8 mouse cellular contexts compared by ENCODE assay signal in genomic region chr5:135134534-135134933, GRCm38 (mm10). TPM values are rescaled to one million over a fixed set of nuclear protein-coding genes. Genes with fewer than 3 reads are reported as not detected.
A peak's percentile ranks its signal among the peaks of the same experiment; 100 is the strongest.
DNase-seq lines count a peak whose midpoint lies in the region; ATAC-seq lines count a peak whose summit lies in the region.

No protein-coding gene starts in this region.

- peaks cover 34% of the 10 kb centered on the region for H3K27me3 ChIP-seq in midbrain, embryonic 15.5 days (replicated peaks)

- peak overlapping the region; percentile 52 for H3K4me2 ChIP-seq in midbrain, embryonic 15.5 days

- 4% methylated on average over 8 of the region's 8 CpGs for WGBS in midbrain, embryonic 15.5 days

- H3K27ac ChIP-seq in midbrain, embryonic 15.5 days: no peak overlapping the region

- peak overlapping the region; percentile 32 for H3K4me3 ChIP-seq in midbrain, embryonic 15.5 days

- no peaks in the 10 kb centered on the region for H3K9me3 ChIP-seq in midbrain, embryonic 15.5 days

- DNase-seq in spleen, adult 18-20 months: peak; percentile 32 to 53
- DNase-seq in spleen, adult 12 weeks (ENCODE audit: low spot score): no peak
- peak; percentile 73 for DNase-seq in embryo, embryonic 10.5 days (ENCODE audit: low spot score)
- peak; percentile 32 to 52 for DNase-seq in heart, postnatal 14 days
- DNase-seq in liver: peak; percentile 59
- DNase-seq in thymus, postnatal 14 days: peak; percentile 58
- DNase-seq in layer of hippocampus, adult 9-11 months: no peak

- H3K9ac ChIP-seq in midbrain, embryonic 15.5 days: no peak overlapping the region

- no peak for ATAC-seq in midbrain, embryonic 15.5 days (replicated peaks)

- intact Hi-C loops in heart, postnatal 14 days (cut with DNase I): no loop called here

- H3K4me1 ChIP-seq in midbrain, embryonic 15.5 days: peaks cover 10% of the 10 kb centered on the region; the same call in 1 of the 2 replicates

- H3K36me3 ChIP-seq in midbrain, embryonic 15.5 days (replicated peaks): no peaks in the 10 kb centered on the region

RNA-seq across cellular contexts. Expression of gene Tbl2, which starts 14.9 kb away (rescaled TPM):
- total RNA-seq in heart, postnatal 14 days (2021): 10 to 100 TPM; 12.3 to 13.5 TPM
- polyA plus RNA-seq in midbrain, embryonic 15.5 days (2015; fragmentation: Nextera tagmentation; extraction: Ambion mirVana): 13.2 and 13.4 TPM in 2 replicates

RNA-seq across cellular contexts. Expression of gene Bcl7b, which starts 33.5 kb away (rescaled TPM):
- 10 to 100 TPM; 30.0 to 33.1 TPM for total RNA-seq in heart, postnatal 14 days (2021)
- 41.8 and 48.4 TPM in 2 replicates for polyA plus RNA-seq in midbrain, embryonic 15.5 days (2015; fragmentation: Nextera tagmentation; extraction: Ambion mirVana)

RNA-seq across cellular contexts. Expression of gene Mlxipl, which starts 44.8 kb away (rescaled TPM):
- 10 to 100 TPM; 16.5 to 28.8 TPM for total RNA-seq in heart, postnatal 14 days (2021)
- 0.81 and 0.91 TPM in 2 replicates for polyA plus RNA-seq in midbrain, embryonic 15.5 days (2015; fragmentation: Nextera tagmentation; extraction: Ambion mirVana)

RNA-seq across cellular contexts. Expression of gene Baz1b, which starts 52.5 kb away (rescaled TPM):
- 10 to 100 TPM; 43.1 to 44.9 TPM for total RNA-seq in heart, postnatal 14 days (2021)
- 30.5 and 30.9 TPM in 2 replicates for polyA plus RNA-seq in midbrain, embryonic 15.5 days (2015; fragmentation: Nextera tagmentation; extraction: Ambion mirVana)

RNA-seq across cellular contexts. Expression of gene Vps37d, which starts 56.5 kb away (rescaled TPM):
- total RNA-seq in heart, postnatal 14 days (2021): 1 to 10 TPM in 1 of 2 experiments, under 1 TPM in 1; 0.98 to 1.2 TPM
- polyA plus RNA-seq in midbrain, embryonic 15.5 days (2015; fragmentation: Nextera tagmentation; extraction: Ambion mirVana): 39.5 and 47.8 TPM in 2 replicates

Comparison
In these comparisons a context has a peak if more than half of its experiments do, and no peak if none do; other contexts are left out.
1. DNase-seq: peak in spleen, adult 18-20 months (2 of 2), embryo, embryonic 10.5 days (single experiment), heart, postnatal 14 days (2 of 2), liver (single experiment) and thymus, postnatal 14 days (single experiment); none in spleen, adult 12 weeks (single experiment) and layer of hippocampus, adult 9-11 months (single experiment).